Mouse (Mus musculus): Measurements from ENCODE around the gene Glis1. TPM values are rescaled to one million over a fixed set of nuclear protein-coding genes. Genes with fewer than 3 reads are reported as not detected.

Glis1 gene
- polyA plus RNA-seq, 1 experiment from 2014 or later, result 5.5 TPM

DNA sequence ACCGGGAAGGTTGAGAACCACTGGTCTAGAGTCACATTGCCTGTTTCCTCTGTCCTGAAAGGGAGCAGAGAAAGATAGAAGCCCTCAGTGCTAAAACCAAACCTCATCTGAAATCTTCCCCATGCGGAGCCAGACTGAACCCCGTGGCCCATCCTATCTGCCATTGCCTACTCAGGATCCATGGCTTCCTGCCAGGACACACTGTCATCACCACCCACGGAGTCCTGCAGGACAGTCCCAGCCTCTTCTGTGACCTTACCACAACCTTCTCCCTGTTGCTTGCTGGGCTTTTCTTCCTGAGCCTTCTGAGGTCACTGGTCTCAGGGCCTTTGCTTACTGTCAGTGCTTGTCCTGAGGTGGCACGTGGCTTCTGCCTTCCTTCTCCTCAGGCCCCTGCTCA lies 118.3 kb downstream of the Glis1 start:
- ATAC-seq (replicated peaks; ENCODE audit: low FRiP score, low read depth), result no peak

DNA sequence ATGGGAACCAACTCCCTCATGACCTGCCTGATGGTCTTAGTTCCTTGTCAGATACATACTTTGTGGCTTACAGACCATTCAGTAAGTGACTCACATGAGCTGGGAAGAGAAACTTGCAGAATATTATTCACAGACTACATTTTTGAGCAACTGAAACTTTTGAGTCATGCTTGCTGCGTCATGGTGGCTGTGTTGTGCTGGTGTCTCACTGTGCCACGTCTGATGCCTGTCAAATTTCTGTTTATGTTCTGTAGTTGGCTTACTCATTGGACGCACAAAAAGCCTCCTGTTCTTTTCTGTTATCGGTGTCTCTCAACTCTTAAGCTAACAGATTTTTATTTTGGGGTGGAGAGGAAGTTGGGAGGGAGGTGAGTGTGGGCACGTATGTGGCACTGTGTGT lies 119.4 kb downstream of the Glis1 start:
- H3K36me3 ChIP-seq (ENCODE audit: insufficient read depth, low read length), result no peaks in the 10 kb centered on the region
- no peak for DNase-seq (ENCODE audit: low spot score)
- TF ChIP-seq CTCF (IDR thresholded peaks at IDR 0.05; ENCODE audit: low read depth), result no peak
- no peaks in the 10 kb centered on the region for H3K9me3 ChIP-seq (replicated peaks; ENCODE audit: low read length)
- no peaks in the 10 kb centered on the region for H3K27me3 ChIP-seq (ENCODE audit: insufficient read depth, low read length)
- no peaks in the 10 kb centered on the region for H3K4me1 ChIP-seq (replicated peaks; ENCODE audit: insufficient read depth, low read length)
- H3K27ac ChIP-seq, result no peak overlapping the region
- no peak overlapping the region for H3K9ac ChIP-seq (ENCODE audit: low read depth, low read length)
- ATAC-seq (replicated peaks; ENCODE audit: low FRiP score, low read depth), result no peak
- no peak overlapping the region for H3K4me2 ChIP-seq (ENCODE audit: low read length)
- no peak overlapping the region for H3K4me3 ChIP-seq (replicated peaks; ENCODE audit: low read depth, low read length)
- 72% methylated on average over 5 of the region's 5 CpGs for WGBS

More for the DNA sequence above, 118.3 kb downstream of the Glis1 start:
- no peaks in the 10 kb centered on the region for H3K36me3 ChIP-seq (ENCODE audit: insufficient read depth, low read length)
- H3K27me3 ChIP-seq (ENCODE audit: insufficient read depth, low read length), result no peaks in the 10 kb centered on the region
- H3K4me3 ChIP-seq (replicated peaks; ENCODE audit: low read depth, low read length), result no peak overlapping the region
- DNase-seq (ENCODE audit: low spot score), result no peak
- no peaks in the 10 kb centered on the region for H3K9me3 ChIP-seq (replicated peaks; ENCODE audit: low read length)
- WGBS, result 65% methylated on average over 5 of the region's 5 CpGs
- no peak overlapping the region for H3K4me2 ChIP-seq (ENCODE audit: low read length)
- no peak overlapping the region for H3K9ac ChIP-seq (ENCODE audit: low read depth, low read length)
- no peak for TF ChIP-seq CTCF (IDR thresholded peaks at IDR 0.05; ENCODE audit: low read depth)
- no peak overlapping the region for H3K27ac ChIP-seq
- H3K4me1 ChIP-seq (replicated peaks; ENCODE audit: insufficient read depth, low read length), result no peaks in the 10 kb centered on the region

DNA sequence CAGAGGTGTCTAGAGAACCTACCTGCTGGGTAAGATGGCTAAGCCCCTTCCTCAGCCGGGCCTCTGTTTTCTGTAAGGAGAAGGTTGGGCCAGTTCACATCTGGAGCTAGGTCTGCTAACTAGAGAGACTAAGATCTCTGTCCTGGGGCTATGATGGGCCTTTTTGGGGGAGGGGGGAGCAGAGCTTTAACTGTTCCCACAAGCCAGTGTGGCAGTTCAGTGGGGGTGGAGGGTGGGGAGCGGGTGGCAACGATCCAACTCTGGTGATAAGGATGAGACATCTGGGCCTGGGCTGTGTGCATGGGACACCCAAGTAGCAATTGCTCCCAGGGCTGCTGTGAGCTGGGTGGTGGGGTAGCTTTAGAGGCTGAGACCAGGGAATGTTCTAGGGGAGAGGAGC lies 124.4 kb downstream of the Glis1 start:
- ATAC-seq (replicated peaks; ENCODE audit: low FRiP score, low read depth), result no peak
- Histone ChIP-seq H3K36me3 (ENCODE audit: insufficient read depth, low read length) (no peaks in the 10 kb centered on the region), H3K9me3 (replicated peaks; ENCODE audit: low read length) (no peaks in the 10 kb centered on the region), H3K4me1 (replicated peaks; ENCODE audit: insufficient read depth, low read length) (no peaks in the 10 kb centered on the region), H3K4me2 (ENCODE audit: low read length) (no peak overlapping the region), H3K27ac (no peak overlapping the region), H3K9ac (ENCODE audit: low read depth, low read length) (no peak overlapping the region), H3K27me3 (ENCODE audit: insufficient read depth, low read length) (no peaks in the 10 kb centered on the region), H3K4me3 (replicated peaks; ENCODE audit: low read depth, low read length) (no peak overlapping the region)
- no peak for DNase-seq (ENCODE audit: low spot score)
- no peak for TF ChIP-seq CTCF (IDR thresholded peaks at IDR 0.05; ENCODE audit: low read depth)
- 59% methylated on average over 3 of the region's 3 CpGs for WGBS

DNA sequence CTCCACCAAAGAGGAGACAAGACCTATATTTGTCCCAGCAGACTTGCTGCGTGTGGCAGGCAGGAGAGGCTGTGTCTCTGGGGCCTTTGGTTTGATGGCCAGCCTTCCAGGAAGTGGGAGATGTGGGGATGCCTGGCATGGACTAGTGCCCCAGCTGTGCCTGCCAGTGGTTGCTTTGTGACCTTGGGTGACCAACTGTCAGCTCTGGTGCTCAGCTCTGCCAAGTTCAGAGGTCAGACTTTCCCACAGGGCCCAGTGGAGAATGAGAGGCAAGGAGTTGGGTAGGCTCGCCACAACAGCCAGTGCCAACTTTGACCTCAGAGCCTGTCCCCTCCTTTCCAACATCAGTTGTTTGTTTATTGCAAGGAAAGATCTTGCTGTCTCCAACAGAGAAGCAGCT lies 126.7 kb downstream of the Glis1 start:
- ATAC-seq (replicated peaks; ENCODE audit: low FRiP score, low read depth) (no peak), DNase-seq (ENCODE audit: low spot score) (no peak)
- H3K4me1 ChIP-seq (replicated peaks; ENCODE audit: insufficient read depth, low read length), result no peaks in the 10 kb centered on the region
- no peaks in the 10 kb centered on the region for H3K36me3 ChIP-seq (ENCODE audit: insufficient read depth, low read length)
- no peak overlapping the region for H3K4me2 ChIP-seq (ENCODE audit: low read length)
- no peaks in the 10 kb centered on the region for H3K9me3 ChIP-seq (replicated peaks; ENCODE audit: low read length)
- no peak overlapping the region for H3K27ac ChIP-seq
- 92% methylated on average over 2 of the region's 2 CpGs for WGBS
- H3K9ac ChIP-seq (ENCODE audit: low read depth, low read length), result no peak overlapping the region
- no peaks in the 10 kb centered on the region for H3K27me3 ChIP-seq (ENCODE audit: insufficient read depth, low read length)
- no peak overlapping the region for H3K4me3 ChIP-seq (replicated peaks; ENCODE audit: low read depth, low read length)
- no peak for TF ChIP-seq CTCF (IDR thresholded peaks at IDR 0.05; ENCODE audit: low read depth)

- Histone ChIP-seq H3K4me2 (ENCODE audit: low read length) (no peak overlapping the region), H3K27ac (no peak overlapping the region), H3K9ac (ENCODE audit: low read depth, low read length) (no peak overlapping the region), H3K36me3 (ENCODE audit: insufficient read depth, low read length) (no peaks in the 10 kb centered on the region), H3K27me3 (ENCODE audit: insufficient read depth, low read length) (no peaks in the 10 kb centered on the region), H3K4me1 (replicated peaks; ENCODE audit: insufficient read depth, low read length) (peaks cover 4% of the 10 kb centered on the region; the same call in 1 of the 2 replicates), H3K4me3 (replicated peaks; ENCODE audit: low read depth, low read length) (no peak overlapping the region), H3K9me3 (replicated peaks; ENCODE audit: low read length) (no peaks in the 10 kb centered on the region)
- peak; percentile 51 for TF ChIP-seq CTCF (IDR thresholded peaks at IDR 0.05; ENCODE audit: low read depth)
- DNase-seq (ENCODE audit: low spot score), result no peak
- no peak for ATAC-seq (replicated peaks; ENCODE audit: low FRiP score, low read depth)
- 72% methylated on average over 21 of the region's 21 CpGs for WGBS
Measured at GRCm38 (mm10) chr4:107568159-107568558, 133.8 kb downstream of the Glis1 start.

GRCm38 (mm10) chr4:107568881-107569443 lies 134.6 kb downstream of the Glis1 start:
- H3K4me2 ChIP-seq (ENCODE audit: low read length), result no peak overlapping the region
- DNase-seq (ENCODE audit: low spot score) (no peak), ATAC-seq (replicated peaks; ENCODE audit: low FRiP score, low read depth) (no peak)
- H3K36me3 ChIP-seq (ENCODE audit: insufficient read depth, low read length), result no peaks in the 10 kb centered on the region
- peaks cover 4% of the 10 kb centered on the region; the same call in 1 of the 2 replicates for H3K4me1 ChIP-seq (replicated peaks; ENCODE audit: insufficient read depth, low read length)
- 70% methylated on average over 7 of the region's 7 CpGs for WGBS
- H3K9me3 ChIP-seq (replicated peaks; ENCODE audit: low read length), result no peaks in the 10 kb centered on the region
- no peak overlapping the region for H3K9ac ChIP-seq (ENCODE audit: low read depth, low read length)
- no peaks in the 10 kb centered on the region for H3K27me3 ChIP-seq (ENCODE audit: insufficient read depth, low read length)
- no peak overlapping the region for H3K27ac ChIP-seq
- no peak overlapping the region for H3K4me3 ChIP-seq (replicated peaks; ENCODE audit: low read depth, low read length)
- TF ChIP-seq CTCF (IDR thresholded peaks at IDR 0.05; ENCODE audit: low read depth), result no peak
